Mouse (Mus musculus): ENCODE measurements at regions not wholly inside any gene's neighbourhood (a gene's known extent, or its start where the extent isn't known, plus 50 kb on each side); places are given as distances from the start of the nearest gene placed in this dataset.
A peak's percentile ranks its signal among the peaks of the same experiment; 100 is the strongest.

DNA sequence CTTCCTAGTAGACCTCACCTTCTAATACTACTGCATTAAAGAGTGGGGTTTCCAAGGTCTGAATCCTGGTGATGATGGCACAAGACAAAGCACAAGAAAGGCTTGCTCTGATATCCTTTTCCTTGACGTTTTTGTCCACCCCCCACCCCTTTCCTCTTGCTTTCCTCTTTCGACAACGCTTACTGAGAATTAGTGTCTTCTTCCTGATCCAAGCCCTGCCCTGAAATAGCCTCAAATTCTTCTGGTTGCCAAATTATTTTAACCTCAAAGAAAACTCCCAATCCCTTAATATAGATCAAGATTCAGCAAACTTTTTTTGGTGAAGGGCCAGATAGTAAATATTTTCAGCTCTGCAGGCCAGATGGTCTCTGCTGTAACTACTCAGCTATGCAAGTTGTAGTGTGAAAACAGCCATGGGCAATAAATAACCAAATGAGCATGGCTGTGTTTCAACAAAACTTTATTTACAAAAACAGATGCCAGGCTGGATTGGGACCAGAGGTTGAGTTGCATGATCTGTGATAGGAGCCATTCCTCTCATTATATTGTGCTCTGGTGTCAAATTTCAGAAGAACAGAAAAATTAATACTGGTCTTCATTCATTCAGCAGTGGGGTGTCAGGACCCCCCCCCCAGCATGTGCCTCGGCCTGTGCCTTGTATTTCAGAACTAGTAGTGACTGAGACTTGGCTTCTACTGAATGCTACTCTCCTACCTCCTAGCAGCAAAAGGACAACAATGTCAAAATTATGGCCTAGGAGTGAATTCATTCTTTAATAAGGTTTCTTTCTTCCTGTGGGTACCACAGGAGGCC lies 218.5 kb upstream of the Nrip1 start:
- no peak for DNase-seq (ENCODE audit: low spot score in 2 of 2)

- no peak for DNase-seq (ENCODE audit: low spot score in 2 of 2)
These were observed 216.2 kb upstream of the Nrip1 start for GRCm38 (mm10) chr16:76589791-76590190.

GRCm38 (mm10) chr16:76577206-76577605 lies 203.6 kb upstream of the Nrip1 start:
- no peak for DNase-seq (ENCODE audit: low spot score in 2 of 2)

GRCm38 (mm10) chr16:76575281-76575680 lies 201.7 kb upstream of the Nrip1 start:
- DNase-seq (ENCODE audit: low spot score in 2 of 2), result no peak

- DNase-seq (ENCODE audit: low spot score in 2 of 2), result no peak
These were observed 192.6 kb upstream of the Nrip1 start for GRCm38 (mm10) chr16:76566220-76566619.

- DNase-seq (ENCODE audit: low spot score in 2 of 2), result no peak
These were observed 181.2 kb upstream of the Nrip1 start for GRCm38 (mm10) chr16:76554846-76555245.

DNA sequence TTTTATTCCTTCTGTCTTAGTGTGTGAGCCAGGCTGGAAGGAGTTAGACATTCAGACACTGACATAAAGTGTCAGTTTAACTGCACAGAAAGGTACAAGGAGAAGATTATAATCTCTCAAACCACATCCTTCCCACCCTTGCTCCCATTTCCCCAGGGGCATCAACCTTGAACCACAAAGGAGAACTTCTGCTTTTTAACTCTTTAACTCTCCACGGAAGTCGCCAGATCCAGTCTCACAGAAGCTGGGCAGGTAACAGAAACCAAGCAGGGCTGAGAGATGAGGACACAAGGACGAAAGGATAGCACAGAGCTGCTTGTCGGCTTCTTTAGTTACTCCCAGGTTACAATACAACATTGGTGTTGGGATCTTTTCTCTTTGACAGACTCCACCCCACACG lies 176.0 kb upstream of the Nrip1 start:
- DNase-seq (ENCODE audit: low spot score in 2 of 2), result no peak

DNA sequence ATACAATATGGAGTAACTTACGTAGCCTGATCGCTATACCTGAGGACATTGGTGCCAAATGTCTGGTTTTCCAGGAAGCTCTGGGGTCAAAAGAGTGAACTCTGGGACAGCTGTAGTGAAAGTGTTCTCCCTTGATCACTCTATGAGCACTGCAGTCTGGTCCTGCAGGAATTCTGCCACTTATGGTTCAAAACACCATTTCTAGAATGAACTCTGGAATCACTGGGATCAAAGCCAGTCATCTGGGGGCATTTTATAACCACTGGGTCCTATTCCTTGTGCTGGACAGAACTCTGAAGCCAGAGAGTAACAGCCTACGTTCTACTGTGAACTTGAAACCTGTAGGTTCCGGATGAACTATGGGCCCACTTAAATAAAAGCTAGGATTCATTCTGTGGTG lies 173.5 kb upstream of the Nrip1 start:
- DNase-seq (ENCODE audit: low spot score in 2 of 2), result no peak

DNA sequence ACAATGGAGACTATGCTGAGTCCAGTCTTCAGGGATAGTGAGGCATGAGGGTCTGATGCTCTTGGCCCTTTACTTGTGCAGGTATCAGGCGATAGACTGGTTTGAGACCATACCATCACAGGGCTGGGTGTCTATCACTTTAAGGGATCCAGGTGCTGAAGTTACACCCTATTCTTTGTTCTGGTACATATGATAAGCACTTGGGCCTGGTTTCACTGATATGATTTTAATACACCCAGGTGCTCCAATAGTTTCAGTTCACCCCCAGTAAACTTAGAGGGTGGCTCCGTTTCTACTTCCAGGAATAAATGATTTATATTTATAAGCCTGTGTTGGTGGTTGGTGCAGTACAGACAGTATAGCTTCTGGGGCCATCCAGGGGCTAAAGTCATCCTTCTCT lies 173.0 kb upstream of the Nrip1 start:
- no peak for DNase-seq (ENCODE audit: low spot score in 2 of 2)

DNA sequence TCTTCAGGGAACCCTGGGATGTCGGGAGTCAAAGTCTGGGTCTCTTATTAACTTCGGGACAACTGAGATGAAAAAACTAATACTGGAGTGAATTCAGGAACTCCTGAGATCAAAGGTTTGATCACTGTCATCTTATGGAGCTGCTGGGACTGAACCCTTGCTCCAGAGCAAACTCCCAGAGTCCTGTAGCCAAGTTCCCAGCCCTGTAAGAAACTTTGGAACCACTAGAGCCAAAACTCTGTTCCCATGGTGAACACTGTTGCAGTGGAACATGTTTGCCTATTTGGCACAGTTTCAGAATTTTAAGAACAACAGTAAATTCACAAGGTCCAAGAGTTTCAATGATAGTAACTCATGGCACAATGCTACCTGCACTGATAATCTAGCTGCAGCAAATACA lies 172.3 kb upstream of the Nrip1 start:
- no peak for DNase-seq (ENCODE audit: low spot score in 2 of 2)

- no peak for DNase-seq (ENCODE audit: low spot score in 2 of 2)
These were observed 171.3 kb upstream of the Nrip1 start for GRCm38 (mm10) chr16:76544972-76545371.

DNA sequence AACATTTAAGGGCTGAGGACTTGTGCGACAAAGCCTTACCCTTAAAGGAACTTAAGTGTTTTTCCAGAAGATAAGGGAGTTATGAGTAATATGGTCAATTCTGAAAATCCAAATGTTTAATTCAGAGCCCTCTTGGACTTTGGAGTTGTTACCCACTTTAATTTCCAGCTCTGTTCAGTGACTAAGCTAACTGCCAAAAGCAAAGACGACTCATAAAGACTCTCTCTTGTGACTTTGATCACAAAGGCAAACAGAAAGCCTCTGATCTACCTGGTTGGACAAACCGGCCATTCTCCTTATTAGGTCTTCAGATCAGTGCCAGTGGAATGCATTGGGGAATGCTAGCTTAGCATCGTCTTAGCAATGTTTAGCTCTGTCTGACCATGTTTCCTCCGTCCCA lies 167.3 kb upstream of the Nrip1 start:
- no peak for DNase-seq (ENCODE audit: low spot score in 2 of 2)

GRCm38 (mm10) chr16:76540328-76540923 lies 166.8 kb upstream of the Nrip1 start:
- no peak for DNase-seq (ENCODE audit: low spot score in 2 of 2)

GRCm38 (mm10) chr16:76539669-76540068 lies 166.0 kb upstream of the Nrip1 start:
- DNase-seq (ENCODE audit: low spot score in 2 of 2), result peak in 1 of 2 experiments; percentile 1

DNA sequence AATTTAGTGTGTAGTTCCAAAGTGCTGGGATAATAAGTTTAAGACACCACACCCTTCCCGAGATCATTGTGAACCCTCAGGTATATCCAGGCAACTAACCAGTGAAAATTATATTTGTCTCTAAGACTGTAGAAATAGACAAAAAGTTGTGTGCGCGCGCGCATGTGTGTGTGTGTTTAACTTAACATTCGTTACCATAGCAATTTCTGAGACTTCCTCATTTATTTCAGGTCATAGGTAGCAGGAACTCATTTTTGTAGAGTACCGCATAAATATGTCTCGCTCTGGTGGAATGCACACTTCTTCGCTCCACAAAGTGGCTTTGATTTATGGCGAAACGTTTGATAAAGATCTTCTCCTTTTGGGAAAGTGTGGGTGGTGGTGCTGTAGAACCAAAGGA lies 164.2 kb upstream of the Nrip1 start:
- DNase-seq (ENCODE audit: low spot score in 2 of 2), result no peak

DNA sequence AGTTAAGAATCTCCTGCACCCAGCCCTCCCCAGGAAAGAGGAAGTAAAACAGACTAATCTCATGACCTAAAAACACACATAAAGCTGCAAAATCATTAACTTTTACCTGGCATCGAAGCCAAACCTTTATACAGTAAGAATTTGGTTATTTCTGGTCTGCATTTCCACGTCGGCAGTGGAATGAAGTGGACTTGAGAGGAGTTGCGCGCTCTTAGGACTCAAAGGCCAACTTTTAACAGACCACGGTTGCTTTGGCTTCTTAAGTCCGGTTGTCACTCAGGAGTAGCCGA lies 159.2 kb upstream of the Nrip1 start:
- DNase-seq (ENCODE audit: low spot score in 2 of 2), result no peak

DNA sequence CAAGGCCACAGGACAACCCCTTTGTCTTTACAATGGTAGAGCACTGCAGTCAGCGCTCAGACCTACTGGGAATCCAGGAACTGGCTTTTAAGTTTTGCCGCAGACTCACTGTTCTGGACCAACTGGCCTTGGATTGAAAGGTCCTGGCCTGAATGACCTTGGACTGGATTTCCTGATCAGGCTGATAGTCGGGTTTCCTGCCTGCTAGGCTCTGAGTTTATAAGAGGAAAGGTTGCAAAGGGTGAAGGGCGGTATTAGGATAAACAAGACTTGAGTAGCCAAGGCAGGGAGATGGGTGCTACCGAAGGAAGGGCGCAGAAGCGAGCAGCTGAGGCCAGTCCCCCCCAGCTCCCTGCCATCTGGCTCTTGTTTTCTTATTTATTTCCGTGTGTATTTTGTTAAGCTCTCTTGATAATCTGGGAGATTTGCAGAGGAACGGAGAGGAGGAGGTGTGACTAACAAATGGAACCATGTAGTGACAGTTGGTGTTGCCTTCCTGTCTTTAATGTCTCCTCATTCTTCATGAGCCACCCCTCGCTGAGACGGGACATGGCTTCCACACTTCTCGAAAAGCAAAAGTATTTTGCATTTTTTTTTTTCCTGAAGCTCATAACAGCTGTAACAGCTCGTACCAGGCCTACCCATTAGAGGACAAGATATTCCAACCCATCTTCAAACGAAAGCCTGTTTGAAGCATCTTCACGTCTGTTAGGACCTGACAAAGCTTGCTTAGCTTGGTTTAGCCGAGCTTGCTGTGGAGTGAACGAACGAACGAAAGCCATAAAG lies 158.7 kb upstream of the Nrip1 start:
- no peak for DNase-seq (ENCODE audit: low spot score in 2 of 2)

- no peak for DNase-seq (ENCODE audit: low spot score in 2 of 2)
These were observed 157.3 kb upstream of the Nrip1 start for GRCm38 (mm10) chr16:76530886-76531285.

- DNase-seq (ENCODE audit: low spot score in 2 of 2), result no peak
These were observed 156.0 kb upstream of the Nrip1 start for GRCm38 (mm10) chr16:76529613-76530012.

- no peak for DNase-seq (ENCODE audit: low spot score in 2 of 2)
These were observed 153.7 kb upstream of the Nrip1 start for GRCm38 (mm10) chr16:76527106-76527949.

DNA sequence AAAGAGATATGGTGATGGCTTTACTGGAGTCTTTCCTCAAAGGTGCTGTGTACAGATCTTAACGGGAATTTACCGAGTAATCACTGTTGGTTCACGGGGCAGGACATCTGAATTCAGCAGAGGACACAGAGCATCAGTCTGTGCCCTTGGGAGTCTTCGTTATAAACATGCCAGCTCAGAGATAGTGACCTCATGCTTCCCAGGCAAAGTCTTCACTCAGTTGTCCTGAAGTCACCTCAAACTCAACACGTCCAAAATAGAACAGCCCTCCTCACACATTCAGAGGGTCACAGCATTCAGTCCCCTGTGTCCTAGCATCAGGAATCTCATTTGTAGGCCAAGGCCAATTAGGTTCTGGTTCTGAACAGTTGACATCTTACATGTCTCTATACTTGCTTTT lies 151.9 kb upstream of the Nrip1 start:
- DNase-seq (ENCODE audit: low spot score in 2 of 2), result no peak

DNA sequence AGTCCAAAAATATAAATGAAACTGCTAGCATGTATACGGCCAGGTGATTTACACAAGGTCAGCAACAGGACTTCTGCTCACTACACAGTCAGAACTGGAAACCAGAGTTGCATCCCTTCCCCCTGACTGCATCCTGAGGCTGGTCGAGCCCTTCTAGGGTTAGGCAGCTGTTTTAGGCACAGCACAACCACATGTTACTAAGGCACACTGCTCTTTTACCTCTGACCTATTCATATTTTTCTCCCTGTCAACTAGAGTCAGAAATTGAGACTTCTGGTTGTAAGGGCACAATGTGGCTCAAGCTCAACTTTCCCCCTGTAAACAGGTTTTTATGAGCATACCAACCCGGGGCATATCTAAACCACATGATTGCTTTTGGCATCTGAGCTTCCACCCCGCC lies 151.3 kb upstream of the Nrip1 start:
- DNase-seq (ENCODE audit: low spot score in 2 of 2), result no peak

Measured in cerebellum, postnatal 4 days (tissue).